Mouse (Mus musculus) testis, adult 2 months (tissue): Measurements from ENCODE around the gene Pcsk4.
"Not testable (repeated sequence)": the region's sequence is repeated elsewhere in the genome, so short reads cannot be mapped to it uniquely, and the experiment has no call there.

Source experiments
- CTCF ChIP-seq: fragments of 200-500 bp; IDR thresholded peaks from 2 replicates; pipeline ENCODE4 v1.5.1; 2012; ENCODE audit warnings: low read depth, mild to moderate bottlenecking, inconsistent platforms, low read length, moderate library complexity; ENCODE audit not compliant: control insufficient read depth, insufficient read depth, insufficient replicate concordance
- POLR2A ChIP-seq: fragments of 200-500 bp; IDR thresholded peaks from 2 replicates; pipeline ENCODE4 v1.6.1; 2012; ENCODE audit warnings: low read depth, mild to moderate bottlenecking, inconsistent platforms, low read length, moderate library complexity; ENCODE audit not compliant: control insufficient read depth

GRCm38 (mm10) chr10:80345929-80346328 lies 16.6 kb upstream of the Pcsk4 start:
- not testable (repeated sequence) for TF ChIP-seq CTCF, POLR2A
